12 mouse cellular contexts compared by ENCODE assay signal in genomic region chr2:68406571-68407074, GRCm38 (mm10).
A peak's percentile ranks its signal among the peaks of the same experiment; 100 is the strongest.
DNase-seq lines count a peak whose midpoint lies in the region; ATAC-seq lines count a peak whose summit lies in the region.
"Had no signal": no experiment of that assay in that cellular context is flagged by ENCODE, and none has a peak within 500 bp of the region (broad histone marks: within the 10 kb centered on the region; RNA-seq: fewer than 3 reads in every experiment).

No protein-coding gene starts in this region.

- no peaks in the 10 kb centered on the region for H3K27me3 ChIP-seq in heart, embryonic 12.5 days (replicated peaks)
- no peaks in the 10 kb centered on the region for H3K27me3 ChIP-seq in lung, embryonic 16.5 days (ENCODE audit: control insufficient read depth, insufficient read depth, low read depth, low read length)
- H3K27me3 ChIP-seq in neural tube, embryonic 12.5 days (replicated peaks), result no peaks in the 10 kb centered on the region
- H3K27me3 ChIP-seq: hindbrain, embryonic 15.5 days had no signal

- no peak overlapping the region for H3K4me3 ChIP-seq in heart, embryonic 12.5 days
- no peak overlapping the region for H3K4me3 ChIP-seq in lung, embryonic 16.5 days (ENCODE audit: low read length)
- no peak overlapping the region for H3K4me3 ChIP-seq in neural tube, embryonic 12.5 days
- H3K4me3 ChIP-seq: erythroblast, embryonic 14.5 days; hindbrain, embryonic 15.5 days had no signal

- H3K9me3 ChIP-seq in heart, embryonic 12.5 days (replicated peaks), result no peaks in the 10 kb centered on the region
- no peaks in the 10 kb centered on the region for H3K9me3 ChIP-seq in lung, embryonic 16.5 days (ENCODE audit: control insufficient read depth, low read length)
- H3K9me3 ChIP-seq in neural tube, embryonic 12.5 days, result no peaks in the 10 kb centered on the region
- H3K9me3 ChIP-seq: hindbrain, embryonic 15.5 days had no signal

- H3K4me2 ChIP-seq in heart, embryonic 12.5 days, result peak overlapping the region; percentile 28
- H3K4me2 ChIP-seq in lung, embryonic 16.5 days (ENCODE audit: low read depth, low read length), result peak overlapping the region; percentile 17
- H3K4me2 ChIP-seq in neural tube, embryonic 12.5 days (replicated peaks), result peak overlapping the region; percentile 20
- H3K4me2 ChIP-seq: hindbrain, embryonic 15.5 days had no signal

- H3K9ac ChIP-seq in heart, embryonic 12.5 days, result 0 out of 2 replicates have a peak overlapping the region, but pooled peaks have one; percentile 27
- peak overlapping the region; percentile 24; the same call in 1 of the 2 replicates for H3K9ac ChIP-seq in lung, embryonic 16.5 days (ENCODE audit: low read length)
- no peak overlapping the region for H3K9ac ChIP-seq in neural tube, embryonic 12.5 days
- H3K9ac ChIP-seq: hindbrain, embryonic 15.5 days had no signal

- H3K36me3 ChIP-seq in heart, embryonic 12.5 days, result no peaks in the 10 kb centered on the region
- H3K36me3 ChIP-seq in lung, embryonic 16.5 days (ENCODE audit: control insufficient read depth, insufficient read depth, low read length), result no peaks in the 10 kb centered on the region
- H3K36me3 ChIP-seq in neural tube, embryonic 12.5 days, result no peaks in the 10 kb centered on the region
- H3K36me3 ChIP-seq: hindbrain, embryonic 15.5 days had no signal

- 38% methylated on average over 12 of the region's 12 CpGs for WGBS in heart, embryonic 12.5 days
- WGBS in lung, embryonic 16.5 days, result 33% methylated on average over 12 of the region's 12 CpGs
- 13% methylated on average over 12 of the region's 12 CpGs for WGBS in neural tube, embryonic 12.5 days

- ATAC-seq in heart, embryonic 12.5 days (ENCODE audit: insufficient number of reproducible peaks, low FRiP score), result no peak
- no peak for ATAC-seq in lung, embryonic 16.5 days (ENCODE audit: low read depth)
- no peak for ATAC-seq in neural tube, embryonic 12.5 days (ENCODE audit: low FRiP score, low read depth)

- DNase-seq in heart, adult 11 months, result no peak
- DNase-seq in lung, postnatal 36 days, result no peak
- DNase-seq in hindlimb bud, embryonic 11.5 days (ENCODE audit: extremely low spot score, low read depth, low spot score), result peak; percentile 35
- no peak for DNase-seq in MN1 (ENCODE audit: low spot score)
- no peak for DNase-seq in adrenal gland, postnatal 25 days
- DNase-seq: left cerebral cortex, postnatal 4 days; right cerebral cortex, postnatal 25 days had no signal

- H3K4me1 ChIP-seq in heart, embryonic 12.5 days (replicated peaks), result peaks cover 73% of the 10 kb centered on the region
- H3K4me1 ChIP-seq in lung, embryonic 16.5 days (replicated peaks; ENCODE audit: control insufficient read depth, insufficient read depth, low read length), result peaks cover 37% of the 10 kb centered on the region
- H3K4me1 ChIP-seq in neural tube, embryonic 12.5 days, result peaks cover 69% of the 10 kb centered on the region

- peak overlapping the region; percentile 93 for H3K27ac ChIP-seq in heart, embryonic 12.5 days (ENCODE audit: poor library complexity, severe bottlenecking)
- H3K27ac ChIP-seq in lung, embryonic 16.5 days (ENCODE audit: low read length), result peak overlapping the region; percentile 57
- H3K27ac ChIP-seq in neural tube, embryonic 12.5 days, result no peak overlapping the region
- H3K27ac ChIP-seq: hindbrain, embryonic 15.5 days had no signal
